Mouse (Mus musculus) CD8-positive naive resting alpha-beta T cell, adult 2 months (primary cell): ENCODE results near the gene C130026I21Rik.

Experiments used
- DNase-seq, 2 experiments: peaks; one replicate each; pipeline ENCODE4 v3.0.0; 2022; ENCODE audit warnings: low read depth in 2 of 2, low spot score in 2 of 2

C130026I21Rik gene

DNA sequence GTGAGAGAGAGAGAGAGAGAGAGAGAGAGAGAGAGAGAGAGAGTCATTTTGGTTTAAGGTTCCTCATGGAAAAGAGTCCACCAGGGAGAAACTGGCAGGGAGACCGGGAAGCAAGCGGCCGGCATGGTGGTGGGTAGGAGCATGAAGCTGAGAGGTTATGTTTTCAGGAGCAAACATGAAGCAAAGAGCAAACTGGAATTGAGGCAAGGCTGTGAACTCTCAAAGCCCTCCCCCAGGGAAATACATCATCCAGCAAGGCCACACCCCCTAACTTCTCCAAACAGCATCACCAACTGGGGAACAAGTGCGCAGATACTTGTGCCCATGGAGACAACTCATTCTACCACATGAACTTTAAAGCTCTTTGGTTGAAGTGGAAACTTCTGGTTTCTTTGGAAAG is 326.8 kb downstream of the C130026I21Rik start:
- DNase-seq = no peak
